Mouse (Mus musculus): ENCODE results near the gene Zbtb42. TPM values are rescaled to one million over a fixed set of nuclear protein-coding genes. Genes with fewer than 3 reads are reported as not detected.

Gene Zbtb42
- total and polyA plus RNA-seq, 3 experiments, result 7.6 to 11.4 TPM; not detected in 1

DNA sequence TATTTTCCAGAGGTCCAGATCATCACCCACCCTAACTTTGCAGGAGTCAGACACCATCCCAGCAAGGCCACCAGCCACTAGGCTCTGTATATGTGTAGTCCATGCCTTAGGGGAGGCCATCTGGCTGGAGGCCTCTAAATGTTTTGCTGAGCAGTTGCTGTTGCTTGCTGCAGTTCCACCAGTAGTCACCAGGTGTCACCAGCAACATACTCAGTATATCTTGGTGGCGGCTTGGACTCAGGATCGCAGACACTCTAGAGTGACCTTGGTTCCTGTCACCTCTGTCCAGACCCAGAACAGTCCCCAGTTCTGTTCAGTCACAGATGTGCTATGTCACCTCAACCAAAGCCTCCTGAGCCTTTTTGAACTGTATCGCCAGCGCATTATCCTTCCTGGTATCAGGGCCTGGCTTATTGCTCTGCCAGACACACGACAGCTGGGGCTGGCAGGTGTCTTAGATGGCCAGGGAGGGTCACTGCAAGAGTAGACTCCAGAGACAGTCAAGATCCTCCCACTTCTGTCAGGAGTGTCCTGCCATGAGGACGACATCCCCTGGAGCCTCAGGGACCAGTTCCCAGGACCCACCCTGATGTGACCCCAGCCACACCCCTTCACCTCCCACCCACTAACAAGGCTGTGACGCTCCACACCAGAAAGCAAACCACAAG, 25.3 kb upstream of the Zbtb42 start:
- Histone ChIP-seq H3K79me2 (ENCODE audit: control insufficient read depth, insufficient read depth, low read length, poor library complexity) (no peaks in the 10 kb centered on the region), H3K27me3 (ENCODE audit: control insufficient read depth in 1 of 2, insufficient read depth in 2 of 2, low read length in 2 of 2) (no peaks in the 10 kb centered on the region), H3K9ac (ENCODE audit: control insufficient read depth, low read depth, low read length, poor library complexity, severe bottlenecking) (no peak overlapping the region), H3K9me3 (replicated peaks; ENCODE audit: insufficient read depth, low read length) (no peaks in the 10 kb centered on the region), H3K36me3 (ENCODE audit: control insufficient read depth in 1 of 2, insufficient read depth in 2 of 2, low read length in 2 of 2) (peaks cover 0 to 24% of the 10 kb centered on the region in 2 experiments; a peak in 3 of 4 replicates), H3K27ac (ENCODE audit: control insufficient read depth, low read depth, low read length) (no peak overlapping the region), H3K4me3 (ENCODE audit: control insufficient read depth in 1 of 2, insufficient read depth in 1 of 2, low read depth in 2 of 2, low read length in 2 of 2) (no peak overlapping the region), H3K4me1 (ENCODE audit: control insufficient read depth in 1 of 2, insufficient read depth in 2 of 2, low read length in 2 of 2) (peaks cover 0 to under 1% of the 10 kb centered on the region in 2 experiments; a peak in 1 of 4 replicates)
- TF ChIP-seq MAZ (IDR thresholded peaks at IDR 0.05; ENCODE audit: low read depth, low read length) (no peak), CTCF (IDR thresholded peaks at IDR 0.05 in 2 of 3, conservative IDR thresholded peaks at IDR 0.05 in 1 of 3; ENCODE audit: control insufficient read depth in 1 of 3, insufficient read depth in 1 of 3, low read depth in 2 of 3, low read length in 3 of 3, poor library complexity in 1 of 3, severe bottlenecking in 1 of 3) (peak in 1 of 3 experiments; percentile 100; a peak in 2 of 6 replicates), TCF12 (IDR thresholded peaks at IDR 0.05; ENCODE audit: low read depth, low read length) (no peak), POLR2A (IDR thresholded peaks at IDR 0.05; ENCODE audit: control insufficient read depth in 1 of 2, insufficient read depth in 1 of 2, low read depth in 1 of 2, low read length in 2 of 2, poor library complexity in 1 of 2) (peak in 1 of 2 experiments; percentile 50; a peak in 1 of 4 replicates), USF2 (IDR thresholded peaks at IDR 0.05; ENCODE audit: borderline replicate concordance in 1 of 2, insufficient read depth in 1 of 2, low read depth in 1 of 2, low read length in 2 of 2) (no peak), EP300 (IDR thresholded peaks at IDR 0.05; ENCODE audit: low read depth in 1 of 2, low read length in 2 of 2) (no peak), CHD1 (IDR thresholded peaks at IDR 0.05; ENCODE audit: low read depth, low read length) (no peak)
- peak; percentile 94 for DNase-seq (ENCODE audit: low read depth, low spot score)

DNA sequence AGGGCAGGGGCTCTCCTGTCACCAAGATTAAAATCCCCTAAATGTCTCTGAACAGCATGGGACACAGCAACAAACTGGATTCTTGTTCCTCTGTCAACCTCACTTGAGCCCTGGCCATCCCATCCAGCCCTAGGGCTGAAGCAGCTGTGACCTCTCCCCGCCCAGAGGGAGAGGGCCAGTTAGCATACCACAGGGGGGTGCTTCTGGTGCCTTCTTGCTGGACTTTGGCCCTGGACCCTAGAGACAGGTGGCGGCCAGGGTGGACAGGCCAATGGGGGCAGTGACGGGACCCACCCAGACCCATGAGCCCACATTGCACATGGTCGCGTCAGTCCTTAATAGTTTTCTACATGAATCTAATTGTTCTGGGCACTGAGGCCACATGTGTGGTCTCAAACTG, 24.6 kb upstream of the Zbtb42 start:
- H3K27ac ChIP-seq (ENCODE audit: control insufficient read depth, low read depth, low read length), result no peak overlapping the region
- TF ChIP-seq JUND (IDR thresholded peaks at IDR 0.05; ENCODE audit: low read depth, low read length) (no peak), EP300 (IDR thresholded peaks at IDR 0.05; ENCODE audit: low read depth in 1 of 2, low read length in 2 of 2) (no peak), MXI1 (IDR thresholded peaks at IDR 0.05; ENCODE audit: low read depth, low read length) (no peak), CTCF (IDR thresholded peaks at IDR 0.05 in 2 of 3, conservative IDR thresholded peaks at IDR 0.05 in 1 of 3; ENCODE audit: control insufficient read depth in 1 of 3, insufficient read depth in 1 of 3, low read depth in 2 of 3, low read length in 3 of 3, poor library complexity in 1 of 3, severe bottlenecking in 1 of 3) (no peak), HCFC1 (IDR thresholded peaks at IDR 0.05; ENCODE audit: low read depth, low read length) (no peak), NELFE (IDR thresholded peaks at IDR 0.05; ENCODE audit: low read depth, low read length) (no peak), SIN3A (IDR thresholded peaks at IDR 0.05; ENCODE audit: low read length) (no peak), RAD21 (IDR thresholded peaks at IDR 0.05; ENCODE audit: low read depth, low read length) (no peak), UBTF (IDR thresholded peaks at IDR 0.05; ENCODE audit: borderline replicate concordance, insufficient read depth, low read depth, low read length) (no peak), NRF1 (IDR thresholded peaks at IDR 0.05; ENCODE audit: insufficient read depth, low read depth, low read length, poor library complexity, severe bottlenecking) (no peak), RCOR1 (IDR thresholded peaks at IDR 0.05; ENCODE audit: low read depth, low read length) (no peak), ETS1 (IDR thresholded peaks at IDR 0.05; ENCODE audit: low read depth, low read length) (no peak)
- H3K79me2 ChIP-seq (ENCODE audit: control insufficient read depth, insufficient read depth, low read length, poor library complexity), result no peaks in the 10 kb centered on the region
- no peaks in the 10 kb centered on the region for H3K9me3 ChIP-seq (replicated peaks; ENCODE audit: insufficient read depth, low read length)
- DNase-seq (ENCODE audit: low read depth, low spot score), result no peak
- H3K27me3 ChIP-seq (ENCODE audit: control insufficient read depth in 1 of 2, insufficient read depth in 2 of 2, low read length in 2 of 2), result no peaks in the 10 kb centered on the region
- no peaks in the 10 kb centered on the region for H3K4me1 ChIP-seq (ENCODE audit: control insufficient read depth in 1 of 2, insufficient read depth in 2 of 2, low read length in 2 of 2)
- H3K36me3 ChIP-seq (ENCODE audit: control insufficient read depth in 1 of 2, insufficient read depth in 2 of 2, low read length in 2 of 2), result peaks cover 0 to 32% of the 10 kb centered on the region in 2 experiments; a peak in 2 of 4 replicates
- H3K4me3 ChIP-seq (ENCODE audit: control insufficient read depth in 1 of 2, insufficient read depth in 1 of 2, low read depth in 2 of 2, low read length in 2 of 2), result no peak overlapping the region
- H3K9ac ChIP-seq (ENCODE audit: control insufficient read depth, low read depth, low read length, poor library complexity, severe bottlenecking), result no peak overlapping the region
